Mouse (Mus musculus) CH12.LX (cell line): ENCODE results near the gene Fmn2.

Source experiments
- BHLHE40 ChIP-seq: IDR thresholded peaks from 2 replicates; pipeline ENCODE4 v1.6.1; 2011; ENCODE audit warnings: mild to moderate bottlenecking, low read depth, low read length, improper control_type of control experiment
- CHD1 ChIP-seq: IDR thresholded peaks from 2 replicates; pipeline ENCODE4 v1.6.1; 2012; ENCODE audit warnings: low read depth, low read length, improper control_type of control experiment, inconsistent platforms
- CTCF ChIP-seq, 2 experiments: IDR thresholded peaks in 1 of 2; conservative IDR thresholded peaks in 1 of 2; 2 replicates each; pipeline ENCODE4 v1.5.1; 2011 to 2012; ENCODE audit warnings: low read depth in 2 of 2, low read length in 2 of 2, improper control_type of control experiment in 1 of 2, inconsistent platforms in 1 of 2, mild to moderate bottlenecking in 1 of 2, moderate library complexity in 1 of 2
- EP300 ChIP-seq: IDR thresholded peaks from 2 replicates; pipeline ENCODE4 v1.6.1; 2011; ENCODE audit warnings: low read length, improper control_type of control experiment
- ETS1 ChIP-seq: conservative IDR thresholded peaks from 2 replicates; pipeline ENCODE4 v1.6.1; 2012; ENCODE audit warnings: low read depth, mild to moderate bottlenecking, inconsistent platforms, low read length, improper control_type of control experiment, moderate library complexity
- GABPA ChIP-seq: IDR thresholded peaks from 2 replicates; pipeline ENCODE4 v1.6.1; 2012; ENCODE audit warnings: low read depth, low read length, improper control_type of control experiment, inconsistent platforms; ENCODE audit not compliant: insufficient replicate concordance
- NRF1 ChIP-seq: IDR thresholded peaks from 2 replicates; pipeline ENCODE4 v1.6.1; 2014; ENCODE audit warnings: low read depth, mild to moderate bottlenecking, inconsistent platforms, low read length, improper control_type of control experiment, moderate library complexity
- POLR2A ChIP-seq: IDR thresholded peaks from 2 replicates; pipeline ENCODE4 v1.6.1; 2011; ENCODE audit warnings: low read depth, mild to moderate bottlenecking, improper control_type of control experiment, low read length
- SIN3A ChIP-seq: IDR thresholded peaks from 2 replicates; pipeline ENCODE4 v1.6.1; 2012; ENCODE audit warnings: low read length, improper control_type of control experiment, inconsistent platforms
- ZC3H11A ChIP-seq: IDR thresholded peaks from 2 replicates; pipeline ENCODE4 v1.6.1; 2012; ENCODE audit warnings: low read depth, mild to moderate bottlenecking, inconsistent platforms, low read length, improper control_type of control experiment

DNA sequence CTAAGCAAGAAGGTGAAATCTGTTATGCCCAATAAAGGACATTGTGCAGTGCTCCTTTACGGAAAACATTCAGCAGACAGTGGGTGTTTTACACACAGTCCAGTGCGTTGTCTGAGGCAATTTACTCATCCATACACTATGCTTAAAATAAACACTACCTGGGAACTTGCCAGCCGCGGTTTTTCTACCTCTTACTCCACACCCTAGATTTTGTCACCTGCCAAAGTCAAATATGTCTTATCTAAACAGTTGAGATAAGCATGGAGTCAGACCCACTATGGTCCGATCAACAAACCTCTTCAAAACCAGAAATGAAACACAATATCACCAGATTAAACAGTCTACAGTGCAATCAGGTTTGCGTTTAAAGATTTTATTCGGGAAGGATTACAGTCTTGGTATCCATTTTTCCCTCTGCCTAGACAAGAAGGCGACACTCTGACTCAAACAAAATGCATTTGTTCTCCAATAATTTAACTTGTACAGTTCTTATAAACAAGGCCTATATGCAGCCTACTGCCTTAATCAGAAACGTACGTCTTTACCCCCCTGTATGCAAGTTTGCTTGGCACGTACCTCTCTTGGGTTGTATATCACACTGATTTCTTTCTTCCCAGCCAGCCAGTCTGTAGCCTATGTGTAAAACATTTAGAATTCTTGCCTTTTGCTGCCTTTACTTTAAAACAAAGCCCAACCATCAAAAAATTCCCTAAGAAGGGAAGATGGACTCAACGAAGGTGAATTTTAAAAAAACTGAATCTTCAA, 158.0 kb downstream of the Fmn2 start:
- TF ChIP-seq NRF1 (no peak), POLR2A (no peak), GABPA (no peak), CTCF (conservative IDR thresholded peaks at IDR 0.05 in 1 of 2, IDR thresholded peaks at IDR 0.05 in 1 of 2; ENCODE audit: low read depth in 2 of 2, low read length in 2 of 2) (no peak), CHD1 (no peak), SIN3A (no peak), EP300 (no peak), ZC3H11A (no peak), ETS1 (no peak), BHLHE40 (no peak)
